Comparison of ENCODE assay signal across 8 mouse cellular contexts in the genomic region with DNA sequence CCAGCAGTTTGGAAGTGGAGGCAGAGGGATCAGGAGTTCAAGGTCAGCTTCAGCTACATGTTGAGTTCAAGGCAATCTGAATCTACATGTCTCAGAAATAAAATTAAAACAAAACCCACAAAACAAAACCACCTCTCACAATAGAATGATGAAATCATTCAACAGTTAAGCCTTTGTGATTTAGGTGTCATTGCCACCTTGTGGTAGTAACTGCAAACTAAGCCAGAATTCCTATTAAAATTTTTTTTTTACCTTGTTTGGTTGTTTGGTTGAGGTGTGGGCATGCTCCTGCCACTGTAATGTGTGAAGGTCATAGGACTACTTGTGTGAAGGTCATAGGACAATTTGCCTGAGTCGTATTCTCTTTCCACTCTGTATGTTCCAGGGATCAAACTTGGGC. TPM values are rescaled to one million over a fixed set of nuclear protein-coding genes. Genes with fewer than 3 reads are reported as not detected.
DNase-seq lines count a peak whose midpoint lies in the region; ATAC-seq lines count a peak whose summit lies in the region.

No protein-coding gene starts in this region.

- whole genome bisulfite sequencing in heart, embryonic 10.5 days = 44% methylated on average over 1 of the region's 1 CpGs
- 79% methylated on average over 1 of the region's 1 CpGs for WGBS in midbrain, embryonic 13.5 days

- H3K9me3 ChIP-seq in heart, embryonic 10.5 days = no peaks in the 10 kb centered on the region
- H3K9me3 ChIP-seq in midbrain, embryonic 13.5 days = no peaks in the 10 kb centered on the region

- peak; percentile 20 for DNase-seq in heart, adult 8-10 months (ENCODE audit: low spot score)
- DNase-seq in heart, embryonic 10.5 days (ENCODE audit: low spot score) = no peak
- DNase-seq in thymus, postnatal 0 days (ENCODE audit: low spot score) = peak; percentile 60
- no peak for DNase-seq in thymus, postnatal 4 days
- DNase-seq in right cerebral cortex, postnatal 10 days (ENCODE audit: low spot score in 2 of 2) = no peak
- DNase-seq in gastrocnemius, postnatal 10 days = no peak

- H3K4me3 ChIP-seq in heart, embryonic 10.5 days = no peak overlapping the region
- no peak overlapping the region for H3K4me3 ChIP-seq in midbrain, embryonic 13.5 days (replicated peaks)

- no peaks in the 10 kb centered on the region for H3K27me3 ChIP-seq in heart, embryonic 10.5 days (ENCODE audit: insufficient read depth, poor library complexity, severe bottlenecking)
- no peaks in the 10 kb centered on the region for H3K27me3 ChIP-seq in midbrain, embryonic 13.5 days

- ATAC-seq in granulocyte monocyte progenitor cell, adult 5-6 weeks (replicated peaks; ENCODE audit: poor library complexity, severe bottlenecking) = peak; percentile 63
- ATAC-seq in midbrain, embryonic 13.5 days = no peak

- no peak overlapping the region for H3K4me2 ChIP-seq in midbrain, embryonic 13.5 days (replicated peaks)

- no peaks in the 10 kb centered on the region for H3K36me3 ChIP-seq in heart, embryonic 10.5 days
- no peaks in the 10 kb centered on the region for H3K36me3 ChIP-seq in midbrain, embryonic 13.5 days

- H3K27ac ChIP-seq in heart, embryonic 10.5 days = no peak overlapping the region
- H3K27ac ChIP-seq in midbrain, embryonic 13.5 days = no peak overlapping the region

- no peak overlapping the region for H3K9ac ChIP-seq in midbrain, embryonic 13.5 days (replicated peaks)

- H3K4me1 ChIP-seq in heart, embryonic 10.5 days = peaks cover 13% of the 10 kb centered on the region
- H3K4me1 ChIP-seq in midbrain, embryonic 13.5 days (replicated peaks) = no peaks in the 10 kb centered on the region

RNA-seq across cellular contexts. Expression of a gene that starts 13.6 kb away (rescaled TPM):
- total RNA-seq in heart, adult 8-10 months (2022) = 1 to 10 TPM in 1 of 4 experiments, under 1 TPM in 2, not detected in 1; 0.82 to 1.3 (median 0.94) TPM
- 6.2 and 10.2 TPM in 2 replicates for polyA plus RNA-seq in heart, embryonic 10.5 days (2016; fragmentation: Nextera tagmentation; extraction: Ambion mirVana)
- polyA plus RNA-seq in thymus, postnatal 0 days (2015; fragmentation: Nextera tagmentation; extraction: Ambion mirVana) = 2.4 and 2.6 TPM in 2 replicates
- not detected in 2 replicates for total RNA-seq in granulocyte monocyte progenitor cell, adult 5-6 weeks (2014; fragmentation: Nextera tagmentation)
- total RNA-seq in granulocyte monocyte progenitor cell, adult 5-6 weeks (2017) = not detected in 2 replicates
- total RNA-seq in gastrocnemius, postnatal 10 days (2021) = not detected
- not detected in 2 replicates for polyA plus RNA-seq in midbrain, embryonic 13.5 days (2015; fragmentation: Nextera tagmentation; extraction: Ambion mirVana)

RNA-seq across cellular contexts. Expression of a gene that starts 41.8 kb away (rescaled TPM):
- 100 to 1,000 TPM; 252 to 291 (median 269) TPM for total RNA-seq in heart, adult 8-10 months (2022)
- polyA plus RNA-seq in heart, embryonic 10.5 days (2016; fragmentation: Nextera tagmentation; extraction: Ambion mirVana) = 181 and 209 TPM in 2 replicates
- polyA plus RNA-seq in thymus, postnatal 0 days (2015; fragmentation: Nextera tagmentation; extraction: Ambion mirVana) = 185 and 190 TPM in 2 replicates
- total RNA-seq in granulocyte monocyte progenitor cell, adult 5-6 weeks (2014; fragmentation: Nextera tagmentation) = 135 and 146 TPM in 2 replicates
- total RNA-seq in granulocyte monocyte progenitor cell, adult 5-6 weeks (2017) = 325 and 367 TPM in 2 replicates
- total RNA-seq in gastrocnemius, postnatal 10 days (2021) = 100 to 1,000 TPM; 158 to 160 TPM
- polyA plus RNA-seq in midbrain, embryonic 13.5 days (2015; fragmentation: Nextera tagmentation; extraction: Ambion mirVana) = 182 and 186 TPM in 2 replicates

RNA-seq across cellular contexts. Expression of a gene that starts 41.9 kb away (rescaled TPM):
- total RNA-seq in heart, adult 8-10 months (2022) = 10 to 100 TPM; 32.2 to 39.2 (median 37.1) TPM
- 72.3 and 76.7 TPM in 2 replicates for polyA plus RNA-seq in heart, embryonic 10.5 days (2016; fragmentation: Nextera tagmentation; extraction: Ambion mirVana)
- polyA plus RNA-seq in thymus, postnatal 0 days (2015; fragmentation: Nextera tagmentation; extraction: Ambion mirVana) = 131 and 141 TPM in 2 replicates
- total RNA-seq in granulocyte monocyte progenitor cell, adult 5-6 weeks (2014; fragmentation: Nextera tagmentation) = 29.9 and 35.6 TPM in 2 replicates
- total RNA-seq in granulocyte monocyte progenitor cell, adult 5-6 weeks (2017) = 57.8 and 87.8 TPM in 2 replicates
- total RNA-seq in gastrocnemius, postnatal 10 days (2021) = 10 to 100 TPM; 33.0 to 33.9 TPM
- polyA plus RNA-seq in midbrain, embryonic 13.5 days (2015; fragmentation: Nextera tagmentation; extraction: Ambion mirVana) = 184 and 194 TPM in 2 replicates

RNA-seq across cellular contexts. Expression of a gene that starts 52.5 kb away (rescaled TPM):
- total RNA-seq in heart, adult 8-10 months (2022) = 10 to 100 TPM; 53.9 to 60.3 (median 57.4) TPM
- polyA plus RNA-seq in heart, embryonic 10.5 days (2016; fragmentation: Nextera tagmentation; extraction: Ambion mirVana) = 38.1 and 47.1 TPM in 2 replicates
- polyA plus RNA-seq in thymus, postnatal 0 days (2015; fragmentation: Nextera tagmentation; extraction: Ambion mirVana) = 29.6 and 32.0 TPM in 2 replicates
- 74.8 and 78.1 TPM in 2 replicates for total RNA-seq in granulocyte monocyte progenitor cell, adult 5-6 weeks (2014; fragmentation: Nextera tagmentation)
- total RNA-seq in granulocyte monocyte progenitor cell, adult 5-6 weeks (2017) = 45.0 and 45.5 TPM in 2 replicates
- 10 to 100 TPM; 52.0 to 58.6 TPM for total RNA-seq in gastrocnemius, postnatal 10 days (2021)
- polyA plus RNA-seq in midbrain, embryonic 13.5 days (2015; fragmentation: Nextera tagmentation; extraction: Ambion mirVana) = 7.2 and 8.3 TPM in 2 replicates

Comparison
In these comparisons a context has a peak if more than half of its experiments do, and no peak if none do; other contexts are left out.
1. DNase-seq: peak in heart, adult 8-10 months (single experiment) and thymus, postnatal 0 days (single experiment); none in heart, embryonic 10.5 days (single experiment), thymus, postnatal 4 days (single experiment), right cerebral cortex, postnatal 10 days (0 of 2) and gastrocnemius, postnatal 10 days (single experiment).